Mouse (Mus musculus): ENCODE measurements at regions not wholly inside any gene's neighbourhood (a gene's known extent, or its start where the extent isn't known, plus 50 kb on each side); places are given as distances from the start of the nearest gene placed in this dataset.

GRCm38 (mm10) chr4:153002516-153002915 lies 480.1 kb downstream of the Ajap1 start:
- no peak for DNase-seq

- DNase-seq = no peak
Observed at GRCm38 (mm10) chr4:153001761-153002160, 480.9 kb downstream of the Ajap1 start.

- DNase-seq = no peak
Observed at GRCm38 (mm10) chr4:152999526-152999925, 483.1 kb downstream of the Ajap1 start.

GRCm38 (mm10) chr4:152997251-152997650 lies 485.4 kb downstream of the Ajap1 start:
- DNase-seq = no peak

GRCm38 (mm10) chr4:152996641-152997040 lies 486.0 kb downstream of the Ajap1 start:
- peak; percentile 6 for DNase-seq

- DNase-seq = no peak
Observed at GRCm38 (mm10) chr4:152995052-152995595, 487.5 kb downstream of the Ajap1 start.

GRCm38 (mm10) chr4:152994206-152994605 lies 488.4 kb downstream of the Ajap1 start:
- DNase-seq = no peak

- no peak for DNase-seq
Observed at GRCm38 (mm10) chr4:152990266-152990665, 492.3 kb downstream of the Ajap1 start.

- DNase-seq = no peak
Observed at GRCm38 (mm10) chr4:152987726-152988125, 494.9 kb downstream of the Ajap1 start.

- no peak for DNase-seq
Observed at GRCm38 (mm10) chr4:152975012-152975675, 497.5 kb upstream of the Kcnab2 start.

- DNase-seq = no peak
Observed at GRCm38 (mm10) chr4:152963001-152963400, 485.3 kb upstream of the Kcnab2 start.

GRCm38 (mm10) chr4:152962165-152962564 lies 484.5 kb upstream of the Kcnab2 start:
- DNase-seq = no peak

DNA sequence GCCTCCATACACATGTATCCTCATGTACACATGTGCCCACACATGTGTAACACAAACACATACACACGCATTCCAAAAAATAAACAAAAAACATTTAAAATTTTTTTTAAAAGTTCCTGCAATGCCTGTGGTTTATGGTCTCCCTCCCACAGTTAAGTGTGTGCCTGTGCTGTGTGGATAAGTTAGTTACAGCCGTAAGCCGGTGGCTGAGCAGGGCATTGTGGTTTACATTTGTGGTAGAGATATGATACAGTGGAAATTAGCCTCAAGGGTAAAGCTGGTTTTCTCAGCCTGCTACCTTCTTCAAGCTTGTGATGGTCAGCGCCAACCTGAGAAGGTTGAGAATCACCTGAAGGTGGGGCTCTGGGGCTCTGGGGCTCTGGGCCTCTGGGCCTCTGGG lies 484.0 kb upstream of the Kcnab2 start:
- no peak for DNase-seq

GRCm38 (mm10) chr4:152959627-152960230 lies 482.1 kb upstream of the Kcnab2 start:
- DNase-seq = peak; percentile 1

DNA sequence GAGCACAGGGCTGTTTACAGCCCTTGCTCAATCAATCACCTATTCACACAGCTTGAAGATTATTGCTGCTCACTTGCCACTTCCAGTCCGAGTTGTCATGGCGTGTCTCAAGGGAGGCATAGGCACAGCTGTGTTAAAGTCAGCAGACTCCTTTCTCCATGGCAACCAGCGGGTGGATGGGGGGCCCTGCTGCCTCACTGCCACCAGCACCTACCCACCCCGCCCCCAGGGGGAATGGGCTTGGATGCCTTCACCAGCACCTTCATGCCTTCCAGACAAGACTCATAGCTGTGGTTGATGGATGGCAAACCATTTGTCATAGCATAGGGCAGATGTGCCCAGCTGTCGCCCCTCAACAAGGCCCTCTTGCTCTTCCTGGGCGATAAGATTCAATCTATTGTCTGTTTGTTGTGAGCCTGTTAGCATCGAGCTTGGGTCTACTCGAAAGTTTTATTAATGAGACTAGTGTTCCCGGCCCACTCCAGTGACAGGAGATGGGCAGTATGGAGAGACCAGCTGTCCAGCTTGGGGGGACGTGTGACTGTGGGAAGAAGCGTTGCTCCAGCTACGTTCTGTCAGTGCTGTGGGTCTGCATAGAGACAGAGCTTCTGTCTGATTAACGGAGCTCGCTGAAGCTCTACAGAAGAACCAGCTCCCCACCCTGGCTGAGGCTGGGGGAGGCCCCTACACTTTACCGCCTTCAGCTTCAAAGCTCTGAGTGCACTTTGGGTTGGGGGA lies 475.7 kb upstream of the Kcnab2 start:
- no peak for DNase-seq

- DNase-seq = no peak
Observed at GRCm38 (mm10) chr4:152948956-152949355, 471.3 kb upstream of the Kcnab2 start.

- no peak for DNase-seq
Observed at GRCm38 (mm10) chr4:152941159-152941558, 463.5 kb upstream of the Kcnab2 start.

- DNase-seq = no peak
Observed at GRCm38 (mm10) chr4:152936614-152937013, 458.9 kb upstream of the Kcnab2 start.

GRCm38 (mm10) chr4:152935484-152935883 lies 457.8 kb upstream of the Kcnab2 start:
- no peak for DNase-seq

GRCm38 (mm10) chr4:152928422-152928985 lies 450.8 kb upstream of the Kcnab2 start:
- DNase-seq = no peak

DNA sequence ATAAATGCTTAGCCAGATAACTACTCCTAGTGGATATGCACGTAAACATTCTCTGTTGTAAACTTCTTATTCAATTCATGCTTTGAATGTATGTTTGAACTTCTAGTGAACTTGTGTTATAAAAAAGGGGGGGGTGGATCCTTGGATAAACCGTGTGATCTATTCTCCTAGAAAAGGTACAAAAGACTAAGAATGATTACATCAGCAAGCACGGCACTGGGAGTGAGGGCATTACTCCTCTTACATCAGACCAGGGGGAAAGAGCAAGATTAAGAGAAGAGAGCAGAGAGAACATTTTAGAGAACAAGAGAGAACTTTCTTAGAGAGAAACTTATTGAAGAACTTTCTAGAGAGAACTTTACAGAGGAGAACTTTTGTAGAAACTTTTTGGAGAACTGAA lies 442.6 kb upstream of the Kcnab2 start:
- no peak for DNase-seq

DNA sequence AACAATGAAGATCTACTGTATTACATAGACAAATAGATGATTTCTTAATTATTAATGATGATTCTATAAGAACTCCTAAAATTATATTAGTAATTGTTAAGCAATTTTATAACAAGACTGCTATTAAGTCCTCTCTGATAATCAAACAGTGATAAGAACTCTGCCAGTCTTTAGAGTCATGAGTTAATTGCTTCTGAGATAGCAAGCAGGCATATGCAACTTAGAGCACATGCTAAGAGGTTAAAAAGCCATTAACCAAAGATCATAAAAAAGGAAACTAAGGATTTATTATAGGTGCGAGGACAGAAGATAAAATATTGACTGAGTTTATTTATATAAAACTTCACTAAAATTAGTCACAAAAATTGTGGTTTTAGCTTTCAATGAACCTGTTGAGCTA lies 442.2 kb upstream of the Kcnab2 start:
- no peak for DNase-seq

GRCm38 (mm10) chr4:152916576-152916975 lies 438.9 kb upstream of the Kcnab2 start:
- no peak for DNase-seq

- DNase-seq = no peak
Observed at GRCm38 (mm10) chr4:152913497-152913896, 435.8 kb upstream of the Kcnab2 start.

Measured in cerebellum, adult 9-11 months (tissue).